Mouse (Mus musculus) heart, postnatal 10 days (tissue): ENCODE results near the gene Med24. TPM values are rescaled to one million over a fixed set of nuclear protein-coding genes. Genes with fewer than 3 reads are reported as not detected.

Source experiments
- DNase-seq, 2 experiments: peaks; one replicate each; pipeline ENCODE4 v3.0.0; 2021
- intact Hi-C: fragments of 180-260 bp; cut with DNase I; formaldehyde crosslinking; loops from one replicate; pipeline ENCODE4 v1.15.1; 2025
- total RNA-seq, 2 experiments: library from RNA; stranded (reverse); gene quantifications; 2 replicates each; pipeline ENCODE4 v1.2.3; 2021

Gene Med24
- total RNA-seq, 2 experiments from 2014 or later = 44.9 to 52.1 TPM

DNA sequence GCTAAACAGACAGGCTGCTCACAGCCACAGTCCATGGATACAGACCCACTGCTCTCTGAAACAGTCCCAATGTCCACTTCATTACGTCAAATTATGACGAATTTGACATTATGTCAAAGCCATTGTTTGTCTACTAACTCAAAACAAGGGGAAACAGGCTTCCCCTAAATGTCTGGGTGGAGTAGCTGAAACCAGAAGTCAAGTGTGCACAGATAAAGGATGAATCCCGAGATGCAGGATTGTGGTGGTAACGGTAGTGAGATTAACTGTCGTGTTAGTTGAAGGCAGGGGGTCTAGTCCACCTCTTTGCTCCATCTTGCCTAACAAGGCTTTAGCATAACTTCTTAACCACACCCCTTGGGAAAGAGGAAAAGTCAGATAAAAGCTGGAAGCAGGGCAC lies 56.8 kb downstream of the Med24 start:
- intact Hi-C loops = loop anchor here (2.0 kb wide), 1 partner anchor 16 kb away; no protein-coding TSS in a partner anchor
- DNase-seq = no peak

GRCm38 (mm10) chr11:98671857-98672256 lies 57.4 kb downstream of the Med24 start:
- DNase-seq = no peak
- intact Hi-C loops = loop anchor here (2.0 kb wide), 1 partner anchor 15 kb away; no protein-coding TSS in a partner anchor

- intact Hi-C loops = no loop called here
- DNase-seq = no peak
These were observed 57.9 kb downstream of the Med24 start for GRCm38 (mm10) chr11:98671284-98671815.

GRCm38 (mm10) chr11:98668984-98669383 lies 60.3 kb downstream of the Med24 start:
- no peak for DNase-seq
- intact Hi-C loops = no loop called here

GRCm38 (mm10) chr11:98664091-98664490 lies 65.1 kb downstream of the Med24 start, which contains the start of gene Gsdma:
TSS of gene Gsdma (plus strand) at chr11:98664351.
- intact Hi-C loops = no loop called here
- no peak for DNase-seq

- intact Hi-C loops = no loop called here
- peak; percentile 40 to 51 for DNase-seq
These were observed 68.7 kb downstream of the Med24 start for GRCm38 (mm10) chr11:98660517-98660916.

DNA sequence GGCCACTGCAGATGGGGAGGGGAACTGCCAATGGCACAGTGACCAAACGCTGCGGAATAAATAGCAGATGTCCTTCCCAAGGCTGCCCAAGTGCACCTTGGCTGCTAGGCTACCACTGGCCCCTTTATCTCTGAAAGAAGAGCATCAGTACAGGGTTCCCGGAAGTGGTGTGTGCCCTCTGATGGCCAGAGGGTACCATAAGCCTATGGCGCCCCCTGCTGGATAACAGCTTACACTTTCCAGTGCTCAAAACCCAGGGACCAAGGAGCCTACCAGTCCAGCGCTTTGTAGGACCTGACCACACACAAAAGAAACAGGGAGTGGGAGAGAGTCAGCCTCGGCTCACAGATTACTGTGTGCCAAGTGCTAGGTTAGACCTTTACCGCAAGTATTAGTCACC lies 74.2 kb downstream of the Med24 start:
- peak; percentile 36 to 58 for DNase-seq
- intact Hi-C loops = loop anchor here (1.0 to 2.0 kb wide), 2 partner anchors 20 to 49 kb away; no protein-coding TSS in a partner anchor

Other genes starting within 250 kb of the Med24 start
- gene Ikzf3, start 183.4 kb downstream of the Med24 start, total RNA-seq = under 1 TPM; 0.84 to 0.98 TPM
- not detected for gene Zpbp2, start 178.3 kb downstream of the Med24 start, total RNA-seq
- gene Ormdl3, start 142.1 kb downstream of the Med24 start, total RNA-seq = 10 to 100 TPM; 46.6 to 48.9 TPM
- gene Lrrc3c, start 131.1 kb downstream of the Med24 start, total RNA-seq = not detected
- 10 to 100 TPM; 15.6 to 18.0 TPM for gene Gm12355, start 103.8 kb downstream of the Med24 start, total RNA-seq
- gene Gsdma3, start 103.1 kb downstream of the Med24 start, total RNA-seq = 1 to 10 TPM; 4.0 to 5.3 TPM
- gene Gsdma2, start 82.7 kb downstream of the Med24 start, total RNA-seq = under 1 TPM; 0.24 to 0.30 TPM
- gene Gsdma, start 65.1 kb downstream of the Med24 start, total RNA-seq = not detected
- gene Psmd3, start 46.9 kb downstream of the Med24 start, total RNA-seq = 100 to 1,000 TPM; 131 to 132 TPM
- gene Csf3, start 28.2 kb downstream of the Med24 start, total RNA-seq = not detected
- gene Thra, start 11.2 kb upstream of the Med24 start, total RNA-seq = 100 to 1,000 TPM; 172 to 190 TPM
- gene Nr1d1, start 45.9 kb upstream of the Med24 start, total RNA-seq = 10 to 100 TPM; 31.1 to 32.7 TPM
- 10 to 100 TPM; 70.3 to 83.4 TPM for gene Msl1, start 66.1 kb upstream of the Med24 start, total RNA-seq
- gene Casc3, start 75.5 kb upstream of the Med24 start, total RNA-seq = 10 to 100 TPM; 29.0 to 29.7 TPM
- under 1 TPM; 0.79 to 0.87 TPM for gene Rapgefl1, start 107.3 kb upstream of the Med24 start, total RNA-seq
- gene Wipf2, start 134.2 kb upstream of the Med24 start, total RNA-seq = 10 to 100 TPM; 12.4 to 13.0 TPM
- 1 to 10 TPM; 3.3 to 3.6 TPM for gene Cdc6, start 178.4 kb upstream of the Med24 start, total RNA-seq
- gene Rara, start 198.4 kb upstream of the Med24 start, total RNA-seq = 10 to 100 TPM; 31.9 to 33.0 TPM